Mouse (Mus musculus): ENCODE results near the gene Gm20817. TPM values are rescaled to one million over a fixed set of nuclear protein-coding genes. Genes with fewer than 3 reads are reported as not detected.
"Not testable (repeated sequence)": the region's sequence is repeated elsewhere in the genome, so short reads cannot be mapped to it uniquely, and the experiment has no call there.

The Gm20817 gene
- polyA plus RNA-seq (2012; rRNA removed): not detected in 2 replicates

DNA sequence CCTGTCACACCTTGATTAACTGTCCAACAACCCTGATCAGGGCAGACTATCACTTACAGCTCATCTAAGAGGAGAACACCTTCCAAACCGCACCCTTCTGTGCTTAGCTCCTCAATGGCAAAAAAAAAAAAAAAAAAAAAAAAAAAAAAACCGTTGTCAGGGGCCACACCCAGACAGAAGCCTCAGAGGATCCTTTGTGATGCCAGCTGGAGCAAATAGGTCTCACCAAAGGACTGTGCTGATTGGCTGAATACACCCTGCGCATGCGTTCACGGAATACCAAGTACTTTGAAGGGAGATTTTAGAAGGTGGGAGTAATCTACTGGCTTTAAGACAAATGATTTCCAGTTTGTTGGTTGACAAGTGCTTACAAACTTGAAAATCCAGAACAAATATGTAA is at the start of gene Gm20817:
Gene Gm20817 (minus strand): TSS at position 101 of the 400 bp plus-strand sequence.
- not testable (repeated sequence) for DNase-seq; H3K27ac ChIP-seq (ENCODE audit: insufficient read depth, low read length); H3K27me3 ChIP-seq (ENCODE audit: control insufficient read depth, insufficient read depth, low read length); H3K4me1 ChIP-seq (ENCODE audit: control insufficient read depth, insufficient read depth, low read length); H3K4me3 ChIP-seq (replicated peaks; ENCODE audit: insufficient read depth, low read depth, low read length)
- WGBS: no CpG with 5 or more reads among the region's 5 CpGs
